Mouse (Mus musculus) CH12.LX (cell line): ENCODE data around the gene Rangrf. TPM values are rescaled to one million over a fixed set of nuclear protein-coding genes. Genes with fewer than 3 reads are reported as not detected.

ENCODE experiments used
- DNase-seq: peaks from one replicate; pipeline ENCODE4 v3.0.0-alpha.2; 2013; ENCODE audit errors: extremely low read depth
- H3K27ac ChIP-seq: 2 replicates; pipeline ENCODE4 v1.5.1; 2012; ENCODE audit warnings: low read depth, mild to moderate bottlenecking, control low read depth, moderate library complexity; ENCODE audit not compliant: insufficient read depth
- H3K27me3 ChIP-seq: replicated peaks from 2 replicates; pipeline ENCODE3; 2012; ENCODE audit warnings: inconsistent platforms
- H3K36me3 ChIP-seq, 2 experiments: replicated peaks in 1 of 2; 2 replicates each; pipeline versions ENCODE3 to v1.6.1; 2012; ENCODE audit warnings: inconsistent platforms in 1 of 2, low read length in 1 of 2, mild to moderate bottlenecking in 1 of 2, mixed read lengths in 1 of 2, moderate library complexity in 1 of 2; ENCODE audit not compliant: control insufficient read depth in 1 of 2, insufficient read depth in 1 of 2
- H3K4me1 ChIP-seq, 2 experiments: 2 replicates each; pipeline ENCODE4 v1.6.1; 2012; ENCODE audit warnings: inconsistent platforms in 1 of 2, moderate library complexity in 1 of 2; ENCODE audit not compliant: insufficient read depth in 2 of 2, control insufficient read depth in 1 of 2
- H3K4me2 ChIP-seq: 2 replicates; pipeline ENCODE4 v1.6.1; 2012; ENCODE audit warnings: low read depth, mild to moderate bottlenecking, control low read depth; ENCODE audit not compliant: poor library complexity, insufficient read depth, severe bottlenecking
- H3K4me3 ChIP-seq, 3 experiments: fragments of 150-350 bp in 1 of 3; sonication (generic) in 1 of 3; replicated peaks in 1 of 3; 2 replicates each; pipeline versions ENCODE3 to v1.5.1; 2011 to 2012; ENCODE audit warnings: low read depth in 2 of 3, low read length in 2 of 3, mild to moderate bottlenecking in 2 of 3, moderate library complexity in 2 of 3, control low read depth in 1 of 3, improper control_type of control experiment in 1 of 3, inconsistent platforms in 1 of 3, mixed read lengths in 1 of 3; ENCODE audit not compliant: poor library complexity in 1 of 3
- H3K79me2 ChIP-seq: replicated peaks from 2 replicates; pipeline ENCODE4 v1.6.1; 2012; ENCODE audit warnings: mild to moderate bottlenecking, moderate library complexity; ENCODE audit not compliant: control insufficient read depth, poor library complexity, insufficient read depth, severe bottlenecking; ENCODE audit errors: extremely low read depth
- H3K9ac ChIP-seq: 2 replicates; pipeline ENCODE4 v1.6.1; 2012; ENCODE audit warnings: low read depth, mild to moderate bottlenecking, control low read depth, moderate library complexity; ENCODE audit not compliant: insufficient read depth
- H3K9me3 ChIP-seq: replicated peaks from 2 replicates; pipeline ENCODE3; 2012; ENCODE audit warnings: low read length, inconsistent platforms, mixed read lengths
- E2F4 ChIP-seq: IDR thresholded peaks from 2 replicates; pipeline ENCODE4 v1.6.1; 2011; ENCODE audit warnings: low read depth, low read length, improper control_type of control experiment; ENCODE audit not compliant: insufficient replicate concordance
- IRF4 ChIP-seq: IDR thresholded peaks from 2 replicates; pipeline ENCODE4 v1.6.1; 2014; ENCODE audit warnings: low read depth, mild to moderate bottlenecking, inconsistent platforms, low read length, improper control_type of control experiment
- JUN ChIP-seq: IDR thresholded peaks from 2 replicates; pipeline ENCODE4 v1.6.1; 2011; ENCODE audit warnings: low read depth, mild to moderate bottlenecking, low read length, improper control_type of control experiment, moderate library complexity; ENCODE audit not compliant: insufficient read depth
- KAT2A ChIP-seq: IDR thresholded peaks from 2 replicates; pipeline ENCODE4 v1.6.1; 2012; ENCODE audit warnings: low read length, improper control_type of control experiment, inconsistent platforms; ENCODE audit not compliant: insufficient replicate concordance
- MAX ChIP-seq: IDR thresholded peaks from 2 replicates; pipeline ENCODE4 v1.6.1; 2011; ENCODE audit warnings: low read length, improper control_type of control experiment
- MAZ ChIP-seq: IDR thresholded peaks from 2 replicates; pipeline ENCODE4 v1.6.1; 2012; ENCODE audit warnings: low read depth, mild to moderate bottlenecking, inconsistent platforms, low read length, improper control_type of control experiment, moderate library complexity
- NELFE ChIP-seq: IDR thresholded peaks from 2 replicates; pipeline ENCODE4 v1.6.1; 2011; ENCODE audit warnings: low read depth, low read length, improper control_type of control experiment
- NRF1 ChIP-seq: IDR thresholded peaks from 2 replicates; pipeline ENCODE4 v1.6.1; 2014; ENCODE audit warnings: low read depth, mild to moderate bottlenecking, inconsistent platforms, low read length, improper control_type of control experiment, moderate library complexity
- PAX5 ChIP-seq: IDR thresholded peaks from 2 replicates; pipeline ENCODE4 v1.6.1; 2012; ENCODE audit warnings: low read length, inconsistent platforms, mixed read lengths
- SMC3 ChIP-seq: IDR thresholded peaks from 2 replicates; pipeline ENCODE4 v1.6.1; 2011; ENCODE audit warnings: low read depth, low read length, improper control_type of control experiment
- TBP ChIP-seq: conservative IDR thresholded peaks from 2 replicates; pipeline ENCODE4 v1.6.1; 2011; ENCODE audit warnings: low read depth, low read length, improper control_type of control experiment
- UBTF ChIP-seq: IDR thresholded peaks from 2 replicates; pipeline ENCODE4 v1.6.1; 2012; ENCODE audit warnings: low read depth, mild to moderate bottlenecking, inconsistent platforms, low read length, improper control_type of control experiment, moderate library complexity
- ZKSCAN1 ChIP-seq: IDR thresholded peaks from 2 replicates; pipeline ENCODE4 v1.6.1; 2012; ENCODE audit warnings: low read depth, inconsistent platforms, low read length, improper control_type of control experiment, borderline replicate concordance
- ZMIZ1 ChIP-seq: IDR thresholded peaks from 2 replicates; pipeline ENCODE4 v1.6.1; 2012; ENCODE audit warnings: low read depth, mild to moderate bottlenecking, inconsistent platforms, low read length, improper control_type of control experiment
- ZNF384 ChIP-seq: IDR thresholded peaks from 2 replicates; pipeline ENCODE4 v1.6.1; 2012; ENCODE audit warnings: low read depth, low read length, improper control_type of control experiment, inconsistent platforms
- dilution Hi-C: fragments of 300-500 bp; cut with MboI; formaldehyde crosslinking; loops from 2 replicates; pipeline ENCODE4 v1.14.3; 2020; ENCODE audit warnings: low sequenced_read_pairs; ENCODE audit not compliant: extremely low pct_unique_long_range_greater_than_20kb, extremely low pct_ligation_motif_present
- in situ Hi-C: fragments of 300-500 bp; cut with MboI; formaldehyde crosslinking; loops from 3 replicates; pipeline ENCODE4 v1.14.3; 2019; ENCODE audit warnings: low sequenced_read_pairs, low pct_ligation_motif_present, low pct_unique_long_range_greater_than_20kb, mixed read lengths
- polyA plus RNA-seq: library from polyadenylated mRNA; unstranded; fragments of >175 nt; gene quantifications from 2 replicates; pipeline ENCODE4 v1.2.1, GENCODE M21; 2012; ENCODE audit warnings: low read depth; ENCODE audit not compliant: insufficient read length
- total RNA-seq, 2 experiments: library from RNA; depleted of rRNA; stranded (reverse); fragments of 300-350 nt in 1 of 2; fragments of >200 nt in 1 of 2; gene quantifications; 2 replicates each; pipeline ENCODE4 v1.2.3; 2012 to 2014

Gene Rangrf
- total and polyA plus RNA-seq, 3 experiments, result 106 to 158 (median 111) TPM

GRCm38 (mm10) chr11:68980919-68981318 is 5.9 kb upstream of the Rangrf start:
- dilution Hi-C loops (no loop called here), in situ Hi-C loops (no loop called here)
- no peaks in the 10 kb centered on the region for H3K9me3 ChIP-seq
- H3K4me2 ChIP-seq, result no peak overlapping the region
- TF ChIP-seq KAT2A (no peak), UBTF (no peak), ZKSCAN1 (no peak), NELFE (no peak), TBP (no peak), MAX (no peak), ZMIZ1 (no peak), ZNF384 (no peak), PAX5 (no peak), SMC3 (no peak), E2F4 (no peak), JUN (no peak), NRF1 (no peak)
- H3K4me3 ChIP-seq, result no peak overlapping the region
- no peaks in the 10 kb centered on the region for H3K79me2 ChIP-seq
- H3K9ac ChIP-seq, result no peak overlapping the region
- H3K4me1 ChIP-seq, result peaks cover 0 to 7% of the 10 kb centered on the region in 2 experiments; a peak in 2 of 4 replicates
- H3K27me3 ChIP-seq, result no peaks in the 10 kb centered on the region
- DNase-seq, result no peak
- peaks cover 5 to 13% of the 10 kb centered on the region in 2 experiments for H3K36me3 ChIP-seq
- H3K27ac ChIP-seq, result no peak overlapping the region

GRCm38 (mm10) chr11:68979320-68979733 is 4.3 kb upstream of the Rangrf start:
- Histone ChIP-seq H3K4me1 (peaks cover 0 to 11% of the 10 kb centered on the region in 2 experiments; a peak in 2 of 4 replicates), H3K4me3 (no peak overlapping the region), H3K79me2 (no peaks in the 10 kb centered on the region), H3K27me3 (peaks cover 7% of the 10 kb centered on the region), H3K9ac (no peak overlapping the region), H3K9me3 (no peaks in the 10 kb centered on the region), H3K4me2 (no peak overlapping the region), H3K27ac (no peak overlapping the region), H3K36me3 (no peaks in the 10 kb centered on the region)
- dilution Hi-C loops (no loop called here), in situ Hi-C loops (no loop called here)
- DNase-seq, result no peak
- TF ChIP-seq ZMIZ1 (no peak), IRF4 (no peak), MAZ (no peak)
